Mouse (Mus musculus): ENCODE measurements around the gene Rps8.

Gene Rps8

GRCm38 (mm10) chr4:117148815-117149214 is 7.2 kb downstream of the Rps8 start:
- DNase-seq (ENCODE audit: low spot score in 2 of 2), result no peak

GRCm38 (mm10) chr4:117148047-117148713 is 7.9 kb downstream of the Rps8 start:
- DNase-seq (ENCODE audit: low spot score in 2 of 2), result no peak

- peak; percentile 87 to 97 for DNase-seq (ENCODE audit: low spot score in 2 of 2)
These were observed 9.9 kb downstream of the Rps8 start for GRCm38 (mm10) chr4:117146176-117146575.

DNA sequence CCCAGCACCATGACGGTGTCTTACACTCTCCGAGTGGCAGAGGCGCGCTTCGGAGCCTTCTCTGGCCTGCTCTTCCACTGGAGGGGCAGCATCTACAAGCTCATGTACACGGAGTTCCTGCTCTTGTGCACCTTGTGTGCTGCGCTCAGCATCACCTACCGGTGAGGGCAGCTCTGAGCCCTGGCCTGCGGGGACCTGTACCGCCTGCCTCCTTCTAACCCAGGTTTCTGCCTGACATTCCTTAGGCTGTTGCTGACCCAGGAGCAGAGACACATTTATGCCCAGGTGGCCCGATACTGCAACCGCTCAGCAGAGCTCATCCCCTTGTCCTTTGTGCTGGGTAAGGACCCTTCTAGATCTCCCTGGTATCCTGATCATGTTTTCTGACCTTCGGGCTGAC is 10.8 kb downstream of the Rps8 start:
- no peak for DNase-seq (ENCODE audit: low spot score in 2 of 2)

GRCm38 (mm10) chr4:117143023-117143422 is 13.0 kb downstream of the Rps8 start:
- no peak for DNase-seq (ENCODE audit: low spot score in 2 of 2)

GRCm38 (mm10) chr4:117140613-117141012 is 15.4 kb downstream of the Rps8 start:
- no peak for DNase-seq (ENCODE audit: low spot score in 2 of 2)

DNA sequence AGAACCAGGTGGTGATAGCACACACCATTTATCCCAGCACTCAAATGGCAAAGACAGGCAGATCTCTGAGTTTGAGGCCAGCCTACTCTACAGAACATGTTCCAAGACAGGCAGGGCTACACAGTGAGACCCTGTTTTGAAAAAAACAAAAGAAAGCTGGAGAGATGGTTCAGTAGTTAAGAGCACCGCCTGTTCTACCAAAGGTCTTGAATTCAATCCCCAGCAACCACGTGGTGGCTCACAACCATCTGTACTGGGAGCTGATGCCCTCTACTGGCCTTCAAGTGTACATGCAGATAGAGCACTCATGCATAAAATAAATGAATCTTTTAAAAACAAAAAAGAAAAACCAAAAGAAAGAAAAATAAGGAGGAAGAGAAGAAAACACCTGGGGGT is 16.8 kb downstream of the Rps8 start:
- DNase-seq (ENCODE audit: low spot score in 2 of 2), result peak in 1 of 2 experiments; percentile 57

- no peak for DNase-seq (ENCODE audit: low spot score in 2 of 2)
These were observed 17.5 kb downstream of the Rps8 start for GRCm38 (mm10) chr4:117138295-117139216.

GRCm38 (mm10) chr4:117136034-117136433 is 20.0 kb downstream of the Rps8 start:
- no peak for DNase-seq (ENCODE audit: low spot score in 2 of 2)

GRCm38 (mm10) chr4:117134601-117134995 is 21.4 kb downstream of the Rps8 start:
- DNase-seq (ENCODE audit: low spot score in 2 of 2), result no peak

DNA sequence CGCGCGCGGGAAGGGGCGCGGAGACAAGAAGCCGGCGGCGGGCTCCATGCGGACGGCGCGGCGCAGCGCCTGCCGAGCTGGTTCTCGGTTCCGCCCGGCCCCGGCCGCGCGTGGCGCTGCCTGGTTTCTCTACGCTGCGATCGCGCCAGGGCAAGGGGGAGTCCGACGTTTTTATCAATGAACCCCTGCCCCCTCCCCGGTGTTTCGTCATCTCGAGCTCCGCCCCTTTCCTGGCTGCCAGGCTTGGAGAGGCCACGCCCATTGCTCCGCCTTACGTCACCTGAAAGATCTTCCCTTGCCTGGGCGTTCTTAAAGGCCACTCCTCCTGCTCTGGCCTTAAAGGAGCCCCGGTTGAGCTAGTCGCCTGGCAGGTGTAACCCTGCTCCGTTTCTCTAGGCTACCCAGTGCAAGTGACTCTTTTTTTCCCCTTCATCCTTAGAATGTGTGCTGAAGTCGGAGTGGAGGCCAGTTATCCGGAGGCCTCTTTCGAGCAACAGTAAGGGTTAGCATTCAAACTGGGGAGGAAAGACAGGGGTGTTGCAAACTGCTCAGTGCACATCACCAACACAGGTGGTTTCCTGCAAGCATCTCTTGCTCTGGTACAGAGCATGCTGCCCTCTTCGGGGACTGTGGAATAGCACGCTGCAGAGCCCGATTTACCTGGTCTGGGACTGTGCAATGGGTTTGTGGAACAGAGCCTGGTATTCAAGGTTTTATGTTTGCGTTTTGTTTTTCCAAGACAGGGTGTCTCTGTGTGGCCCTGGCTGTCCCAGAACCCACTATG is 22.0 kb downstream of the Rps8 start, which contains the start of gene Plk3:
TSS of gene Plk3 (minus strand) at position 147 of the 784 bp plus-strand sequence.
- DNase-seq (ENCODE audit: low spot score in 2 of 2), result peak; percentile 95 to 97

DNA sequence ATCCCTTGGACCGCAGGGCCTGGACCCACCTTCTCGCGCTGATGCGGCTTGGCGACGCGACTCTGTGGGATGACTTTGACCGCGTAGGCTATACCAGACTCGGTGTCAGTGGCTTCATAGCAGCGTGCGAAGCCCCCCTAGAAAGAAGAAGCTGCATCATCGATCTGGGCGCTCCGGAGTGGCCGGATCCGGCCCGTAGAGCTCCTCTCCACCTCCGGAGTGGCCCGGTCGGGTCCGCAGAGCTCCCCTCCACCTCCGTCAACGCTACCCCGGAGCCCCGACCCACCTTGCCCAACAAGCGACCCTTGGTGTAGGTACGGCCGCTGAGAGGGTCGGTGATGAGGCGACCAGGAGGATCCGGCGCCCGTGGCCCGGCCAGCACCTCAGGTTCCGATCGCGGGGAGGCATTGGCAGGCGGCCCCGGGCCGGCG is 22.7 kb downstream of the Rps8 start:
- peak in 1 of 2 experiments; percentile 34 for DNase-seq (ENCODE audit: low spot score in 2 of 2)

- DNase-seq (ENCODE audit: low spot score in 2 of 2), result no peak
These were observed 23.3 kb downstream of the Rps8 start for GRCm38 (mm10) chr4:117132794-117133143.

- no peak for DNase-seq (ENCODE audit: low spot score in 2 of 2)
These were observed 23.9 kb downstream of the Rps8 start for GRCm38 (mm10) chr4:117131890-117132793.

- no peak for DNase-seq (ENCODE audit: low spot score in 2 of 2)
These were observed 24.8 kb downstream of the Rps8 start for GRCm38 (mm10) chr4:117131198-117131597.

DNA sequence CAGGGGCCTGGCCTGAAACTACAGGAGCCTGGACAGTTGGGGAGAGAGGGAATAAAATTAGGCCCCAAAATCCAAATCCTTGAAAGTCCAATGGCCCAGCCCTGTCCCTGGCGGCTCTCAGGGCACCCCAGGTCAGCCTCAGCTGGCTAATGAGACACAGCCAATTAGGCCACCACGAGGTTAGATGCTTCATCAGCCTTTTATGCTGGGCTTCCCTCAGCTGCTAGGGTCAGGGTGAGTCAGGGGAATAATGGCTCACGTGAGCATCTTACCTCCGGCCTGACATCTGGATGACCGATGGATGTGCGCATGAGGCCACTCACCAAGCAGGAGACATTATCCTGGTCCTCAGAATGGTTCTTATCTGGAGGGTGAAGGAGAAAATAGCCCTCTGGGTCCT is 25.3 kb downstream of the Rps8 start:
- no peak for DNase-seq (ENCODE audit: low spot score in 2 of 2)

DNA sequence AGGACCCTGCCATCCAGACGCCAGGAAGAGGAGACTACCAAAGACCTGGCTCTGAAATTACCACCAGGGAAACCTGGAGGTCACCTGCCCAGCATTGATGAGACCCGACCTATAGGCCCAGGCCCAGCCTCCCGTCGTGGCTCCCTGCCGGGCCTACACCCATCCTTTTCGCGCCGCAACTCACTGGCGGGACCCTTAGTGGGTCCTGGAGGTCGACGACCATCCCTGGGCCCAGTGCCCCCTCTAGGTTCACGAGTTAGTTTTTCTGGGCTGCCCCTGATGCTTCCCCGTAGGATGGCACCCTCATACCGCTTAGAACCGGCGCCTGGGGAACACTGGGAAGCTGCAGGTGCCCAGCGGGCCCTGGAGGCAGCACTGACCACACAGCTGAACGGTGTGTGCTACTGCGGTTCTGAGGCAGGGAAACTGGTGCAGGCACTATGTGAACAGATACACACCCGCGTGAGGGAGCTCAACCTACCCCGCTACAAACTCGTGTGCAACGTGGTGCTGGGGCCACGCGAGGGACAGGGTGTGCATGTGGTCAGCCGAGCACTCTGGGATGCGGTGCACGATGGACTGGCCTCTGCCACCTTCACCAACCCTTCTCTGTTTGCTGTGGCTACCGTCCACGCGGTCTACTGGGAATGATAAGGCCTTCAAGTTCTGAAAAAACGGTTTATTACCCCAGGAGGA is 27.9 kb downstream of the Rps8 start:
- no peak for DNase-seq (ENCODE audit: low spot score in 2 of 2)

DNA sequence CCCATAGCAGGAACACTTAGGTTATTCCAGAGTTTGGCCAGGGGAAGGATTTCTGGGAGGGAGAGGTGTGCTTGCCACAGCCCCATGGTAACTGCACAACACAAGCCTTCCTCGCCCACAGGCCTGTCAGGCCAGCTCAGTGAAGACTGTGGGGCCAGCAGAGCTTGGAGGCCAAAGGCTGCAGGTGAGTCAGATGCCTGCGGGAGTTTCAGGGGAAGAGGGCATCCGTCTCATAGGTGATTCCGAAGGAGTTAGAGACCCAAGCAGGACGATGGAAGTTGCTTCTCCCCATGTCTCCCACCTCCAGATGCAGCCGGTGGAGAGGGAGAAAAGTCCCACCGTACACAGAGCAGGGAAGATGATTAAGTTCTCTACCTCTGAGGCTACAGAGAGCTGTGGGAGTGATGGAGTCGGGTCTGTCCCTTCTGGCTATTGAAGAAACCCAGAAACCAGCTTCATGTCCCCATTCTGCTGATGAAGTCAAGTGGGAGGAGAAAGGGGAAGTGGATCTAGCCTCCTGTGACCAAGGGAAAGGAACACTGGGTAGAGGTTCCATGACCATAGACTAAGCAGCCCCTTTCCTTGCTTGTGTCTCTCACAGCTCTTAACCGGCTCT is 29.3 kb downstream of the Rps8 start, which contains the start of gene Tctex1d4:
TSS of gene Tctex1d4 (plus strand) at position 120 of the 616 bp plus-strand sequence.
- no peak for DNase-seq (ENCODE audit: low spot score in 2 of 2)

DNA sequence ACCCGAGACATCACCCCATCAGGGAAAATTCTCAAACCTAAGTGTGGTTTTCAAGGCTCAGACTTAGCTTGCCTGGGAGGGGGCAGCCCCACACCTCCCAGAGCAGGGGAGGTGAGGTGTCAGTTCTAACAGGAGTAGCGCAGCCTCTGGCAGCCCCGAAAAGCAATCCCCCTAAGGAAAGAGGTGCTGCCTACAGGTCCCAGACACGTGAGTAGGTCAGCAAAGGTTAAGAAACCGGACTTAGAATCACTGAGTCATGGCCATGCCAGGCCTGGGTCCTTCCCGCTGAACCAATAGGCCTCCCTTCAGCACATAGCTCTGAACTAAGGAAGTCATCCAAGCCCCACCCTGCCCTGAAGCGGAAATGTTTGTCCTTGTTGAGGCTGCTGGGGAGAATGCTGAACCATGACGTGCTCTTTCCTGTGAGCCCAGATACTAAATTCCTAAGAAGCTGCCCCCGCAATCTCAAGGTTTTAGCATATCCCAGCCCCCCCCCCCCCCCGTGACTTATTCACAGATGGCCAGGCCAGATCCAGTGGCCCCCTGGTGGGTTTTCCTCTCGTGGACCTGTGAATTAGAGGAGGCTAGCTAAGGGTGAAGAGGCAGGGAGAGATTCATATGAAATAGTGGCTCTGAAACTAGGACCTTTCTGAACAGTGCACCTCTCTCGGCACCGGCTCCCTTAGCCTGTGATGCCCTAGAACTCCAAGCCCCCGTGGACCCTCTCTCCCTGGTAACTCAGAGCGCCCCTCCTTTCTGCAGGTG is 30.0 kb downstream of the Rps8 start:
- peak; percentile 45 to 61 for DNase-seq (ENCODE audit: low spot score in 2 of 2)

Measured in spleen, postnatal 10 days (tissue).